Mouse (Mus musculus): ENCODE results near the gene Iqcf3. TPM values are rescaled to one million over a fixed set of nuclear protein-coding genes. Genes with fewer than 3 reads are reported as not detected.
"Not testable (repeated sequence)": the region's sequence is repeated elsewhere in the genome, so short reads cannot be mapped to it uniquely, and the experiment has no call there.

Gene Iqcf3
- polyA plus RNA-seq, 1 experiment from 2014 or later: not detected

DNA sequence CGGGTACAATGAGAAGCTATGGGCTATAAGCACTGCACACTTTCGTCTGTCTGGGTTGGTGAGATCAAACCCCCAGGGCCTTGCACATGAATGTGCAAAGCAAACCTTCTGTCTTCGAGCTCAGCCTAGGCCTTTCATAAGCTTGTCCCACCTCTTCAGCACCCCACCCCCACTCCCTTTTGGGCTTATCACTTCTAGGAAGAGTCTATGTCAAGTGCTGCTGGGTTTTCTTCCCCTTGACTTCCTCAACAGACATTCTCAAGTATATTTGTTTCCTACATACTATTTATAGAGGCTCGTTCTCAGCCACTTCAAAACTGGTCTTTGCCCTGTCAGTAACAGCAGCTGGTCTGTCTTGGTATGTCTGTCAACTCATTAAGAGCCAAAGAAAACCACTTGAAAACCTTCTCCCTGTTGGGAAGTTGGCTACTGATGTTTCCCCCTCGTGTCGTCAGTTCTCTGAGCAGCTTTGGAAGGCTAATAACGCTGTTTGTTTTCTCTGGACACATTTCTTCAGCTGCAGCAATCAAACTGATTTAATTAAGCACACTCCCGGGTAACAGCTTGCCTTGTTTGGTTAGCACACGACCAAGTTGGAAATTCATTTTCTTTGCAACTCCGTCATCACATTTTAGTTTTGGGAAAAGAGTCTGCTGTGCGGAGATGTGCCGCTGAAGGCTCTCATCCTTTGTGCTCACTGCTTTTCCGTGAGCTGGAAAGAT, 48.5 kb downstream of the Iqcf3 start:
- peaks cover 50% of the 10 kb centered on the region for H3K27me3 ChIP-seq (replicated peaks)
- no peak overlapping the region for H3K27ac ChIP-seq (ENCODE audit: poor library complexity, severe bottlenecking)
- peaks cover 15% of the 10 kb centered on the region for H3K4me1 ChIP-seq (replicated peaks)
- no peak overlapping the region for H3K4me3 ChIP-seq
- WGBS: 37% methylated on average over 13 of the region's 13 CpGs
- no peaks in the 10 kb centered on the region for H3K36me3 ChIP-seq
- H3K9me3 ChIP-seq (replicated peaks): no peaks in the 10 kb centered on the region; the same call in 1 of the 2 replicates
- no peak overlapping the region for H3K9ac ChIP-seq
- peak overlapping the region; percentile 23 for H3K4me2 ChIP-seq
- no peak for ATAC-seq (ENCODE audit: insufficient number of reproducible peaks, low FRiP score)

DNA sequence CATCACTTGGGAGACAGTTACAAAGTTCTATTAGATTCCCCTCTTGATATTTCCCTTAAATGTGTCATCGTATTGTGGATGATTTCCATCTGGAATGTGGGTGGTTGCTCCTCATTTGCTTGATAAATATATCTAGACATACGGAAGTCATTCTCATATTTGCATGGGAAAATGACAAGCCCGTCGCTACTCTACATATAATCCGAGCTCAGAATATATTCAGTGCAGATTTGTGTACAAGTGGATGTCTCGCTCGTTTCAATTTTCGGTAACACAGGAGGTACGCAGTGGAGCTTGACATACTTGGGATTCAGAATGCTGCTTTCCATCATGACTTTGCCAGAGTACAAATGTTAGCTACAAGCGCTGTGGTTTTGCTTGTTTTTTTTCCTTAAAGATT, 52.1 kb downstream of the Iqcf3 start:
- peaks cover 31% of the 10 kb centered on the region for H3K27me3 ChIP-seq (replicated peaks)

DNA sequence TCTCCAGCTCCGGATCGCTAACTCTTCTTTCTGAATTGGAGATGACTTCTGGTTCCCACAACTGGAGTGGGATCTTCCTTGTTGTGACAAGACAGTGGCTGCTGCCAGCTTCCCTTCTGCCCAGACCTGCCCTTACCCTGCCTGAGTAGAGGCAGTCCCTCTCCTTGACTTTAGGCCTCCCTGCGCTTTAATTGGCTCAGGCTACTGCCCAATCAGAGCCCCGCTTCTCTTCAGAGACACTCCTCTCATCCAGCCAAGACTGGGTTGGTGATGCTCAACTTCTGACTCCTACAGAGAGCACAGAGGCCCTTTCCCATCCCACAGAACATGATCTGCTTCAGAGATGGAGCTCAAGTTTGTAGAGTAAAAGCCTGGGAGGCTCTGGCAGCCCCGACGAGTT, 57.2 kb downstream of the Iqcf3 start:
- Histone ChIP-seq H3K4me3 (no peak overlapping the region), H3K27ac (ENCODE audit: poor library complexity, severe bottlenecking) (no peak overlapping the region), H3K4me1 (replicated peaks) (no peaks in the 10 kb centered on the region), H3K9ac (no peak overlapping the region), H3K36me3 (no peaks in the 10 kb centered on the region), H3K4me2 (no peak overlapping the region), H3K9me3 (replicated peaks) (no peaks in the 10 kb centered on the region), H3K27me3 (replicated peaks) (peaks cover 19% of the 10 kb centered on the region)
- 71% methylated on average over 6 of the region's 6 CpGs for whole genome bisulfite sequencing
- no peak for ATAC-seq (ENCODE audit: insufficient number of reproducible peaks, low FRiP score)

More for the DNA sequence above, 52.1 kb downstream of the Iqcf3 start:
- H3K36me3 ChIP-seq: no peaks in the 10 kb centered on the region
- H3K27ac ChIP-seq (ENCODE audit: poor library complexity, severe bottlenecking): no peak overlapping the region
- WGBS: 87% methylated on average over 10 of the region's 10 CpGs
- H3K4me3 ChIP-seq: no peak overlapping the region
- H3K9me3 ChIP-seq (replicated peaks): no peaks in the 10 kb centered on the region; the same call in 1 of the 2 replicates
- H3K4me2 ChIP-seq: no peak overlapping the region
- H3K4me1 ChIP-seq (replicated peaks): peaks cover 15% of the 10 kb centered on the region
- no peak for ATAC-seq (ENCODE audit: insufficient number of reproducible peaks, low FRiP score)
- no peak overlapping the region for H3K9ac ChIP-seq

DNA sequence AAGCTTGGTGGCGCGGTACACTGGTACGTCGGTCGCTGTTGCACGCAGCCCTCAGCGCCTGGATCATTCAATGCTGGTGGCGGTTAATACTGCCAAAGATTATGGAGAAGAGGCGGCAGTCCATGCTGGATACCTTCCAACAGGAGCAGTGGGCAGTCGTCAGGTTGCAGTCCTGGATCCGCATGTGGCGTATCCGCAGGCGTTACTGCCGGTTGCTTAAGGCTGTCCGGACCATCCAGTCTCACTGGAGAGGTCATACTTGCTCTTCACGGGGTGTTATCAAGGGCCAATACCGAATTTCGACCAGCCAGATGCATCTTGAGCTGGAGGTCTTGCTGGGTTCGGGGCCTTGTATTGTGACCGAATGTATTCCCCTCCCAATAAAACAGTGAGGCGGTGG, 59.6 kb downstream of the Iqcf3 start:
- no peak overlapping the region for H3K4me3 ChIP-seq
- WGBS: 80% methylated on average over 22 of the region's 22 CpGs
- no peak overlapping the region for H3K4me2 ChIP-seq
- no peak for ATAC-seq (ENCODE audit: insufficient number of reproducible peaks, low FRiP score)
- no peaks in the 10 kb centered on the region for H3K36me3 ChIP-seq
- H3K9ac ChIP-seq: no peak overlapping the region
- no peaks in the 10 kb centered on the region for H3K4me1 ChIP-seq (replicated peaks)
- H3K27ac ChIP-seq (ENCODE audit: poor library complexity, severe bottlenecking): no peak overlapping the region
- peaks cover 15% of the 10 kb centered on the region for H3K27me3 ChIP-seq (replicated peaks)
- H3K9me3 ChIP-seq (replicated peaks): no peaks in the 10 kb centered on the region

DNA sequence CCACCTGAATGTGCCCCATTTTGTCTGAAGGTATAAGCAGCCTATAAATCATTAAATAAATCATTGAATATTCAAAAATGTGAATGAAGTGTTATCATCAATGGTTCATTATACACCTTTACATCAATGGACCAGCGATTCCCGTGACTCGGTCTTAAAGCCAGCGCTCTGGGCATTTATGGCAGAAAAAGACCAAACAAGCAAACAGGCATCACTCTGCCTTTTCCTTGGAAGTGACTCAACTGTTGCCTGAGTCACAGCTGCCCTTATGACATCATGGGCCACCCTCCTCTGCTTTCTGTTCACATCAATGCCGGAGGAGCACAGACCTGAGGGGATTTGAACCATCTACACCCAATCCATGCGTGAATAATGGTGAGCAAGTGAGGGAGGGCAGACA, 61.8 kb downstream of the Iqcf3 start, which contains the start of gene Iqcf1:
TSS of gene Iqcf1 (plus strand) at position 301 of the 400 bp plus-strand sequence.
- no peaks in the 10 kb centered on the region for H3K36me3 ChIP-seq
- WGBS: 86% methylated on average over 6 of the region's 6 CpGs
- H3K4me3 ChIP-seq: no peak within 1 kb of the TSS
- no peak within 1 kb of the TSS for H3K9ac ChIP-seq
- H3K27me3 ChIP-seq (replicated peaks): peaks cover 15% of the 10 kb centered on the region
- H3K4me1 ChIP-seq (replicated peaks): no peaks in the 10 kb centered on the region
- H3K9me3 ChIP-seq (replicated peaks): no peaks in the 10 kb centered on the region
- H3K27ac ChIP-seq (ENCODE audit: poor library complexity, severe bottlenecking): no peak within 1 kb of the TSS
- no peak within 1 kb of the TSS for H3K4me2 ChIP-seq
- no peak for ATAC-seq (ENCODE audit: insufficient number of reproducible peaks, low FRiP score)

DNA sequence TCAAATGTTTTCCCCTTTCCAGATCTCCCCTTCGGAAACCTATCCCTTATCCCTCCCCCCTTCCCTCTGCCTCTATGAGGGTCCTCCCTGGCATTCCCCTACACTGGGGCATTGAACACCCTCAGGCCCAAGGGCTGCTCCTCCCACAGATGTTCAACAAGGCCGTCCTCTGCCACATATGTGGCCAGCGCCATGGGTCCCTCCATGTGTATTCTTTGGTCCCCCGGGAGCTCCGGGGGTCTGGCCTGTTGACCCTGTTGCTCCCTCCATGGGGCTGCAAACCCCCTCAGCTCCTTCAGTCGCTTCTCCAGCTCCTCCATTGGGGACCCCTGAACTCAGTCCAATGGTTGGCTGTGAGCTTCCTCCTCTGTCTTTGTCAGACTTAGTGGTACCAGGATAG, 73.8 kb downstream of the Iqcf3 start:
- Histone ChIP-seq H3K36me3 (peaks cover 40% of the 10 kb centered on the region), H3K4me1 (replicated peaks) (peaks cover 11% of the 10 kb centered on the region)
- not testable (repeated sequence) for H3K27me3 ChIP-seq (replicated peaks); H3K9ac ChIP-seq; H3K4me2 ChIP-seq; H3K4me3 ChIP-seq; H3K9me3 ChIP-seq (replicated peaks); H3K27ac ChIP-seq (ENCODE audit: poor library complexity, severe bottlenecking); ATAC-seq (ENCODE audit: insufficient number of reproducible peaks, low FRiP score)
- 77% methylated on average over 6 of the region's 6 CpGs for WGBS

DNA sequence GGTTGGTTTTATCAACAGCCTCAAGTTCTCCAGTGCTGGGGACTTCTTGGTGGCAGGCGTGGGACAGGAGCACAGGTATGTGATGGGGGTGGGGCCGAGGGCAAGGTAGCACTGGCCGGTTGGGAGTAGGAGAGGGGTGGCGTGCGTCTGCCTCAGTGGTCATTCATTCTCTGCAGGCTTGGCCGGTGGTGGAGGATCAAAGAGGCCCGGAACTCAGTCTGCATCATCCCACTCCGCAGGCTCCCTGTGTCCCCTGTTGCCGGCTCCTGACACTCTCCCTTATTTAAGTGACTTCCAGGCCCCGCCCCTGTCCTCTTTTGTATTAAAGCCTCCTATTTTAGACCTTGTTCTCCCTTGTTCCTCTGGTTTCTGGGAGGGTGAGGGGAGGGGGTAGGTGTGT, 76.4 kb downstream of the Iqcf3 start:
- no peak overlapping the region for H3K4me3 ChIP-seq
- H3K36me3 ChIP-seq: peaks cover 64% of the 10 kb centered on the region
- no peak overlapping the region for H3K9ac ChIP-seq
- peaks cover 6% of the 10 kb centered on the region; the same call in 1 of the 2 replicates for H3K4me1 ChIP-seq (replicated peaks)
- H3K9me3 ChIP-seq (replicated peaks): no peaks in the 10 kb centered on the region
- no peak overlapping the region for H3K4me2 ChIP-seq
- WGBS: 86% methylated on average over 10 of the region's 10 CpGs
- no peak overlapping the region for H3K27ac ChIP-seq (ENCODE audit: poor library complexity, severe bottlenecking)
- no peaks in the 10 kb centered on the region for H3K27me3 ChIP-seq (replicated peaks)
- ATAC-seq (ENCODE audit: insufficient number of reproducible peaks, low FRiP score): no peak

DNA sequence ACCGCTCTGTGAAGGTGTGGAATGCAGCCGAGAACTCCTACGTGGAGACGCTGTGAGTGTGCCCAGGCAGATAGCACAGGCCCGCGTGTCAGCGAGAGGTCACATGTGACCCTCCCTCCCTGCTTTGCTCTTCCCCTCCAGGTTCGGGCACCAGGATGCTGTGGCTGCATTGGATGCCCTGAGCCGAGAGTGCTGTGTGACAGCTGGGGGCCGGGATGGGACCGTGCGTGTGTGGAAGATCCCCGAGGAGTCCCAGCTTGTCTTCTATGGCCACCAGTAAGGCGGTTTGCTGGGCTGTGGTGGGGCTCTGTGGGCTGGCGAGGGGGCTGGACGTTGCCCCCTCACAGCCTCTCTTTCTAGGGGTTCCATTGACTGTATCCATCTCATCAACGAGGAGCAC, 77.8 kb downstream of the Iqcf3 start:
- peaks cover 64% of the 10 kb centered on the region for H3K36me3 ChIP-seq

DNA sequence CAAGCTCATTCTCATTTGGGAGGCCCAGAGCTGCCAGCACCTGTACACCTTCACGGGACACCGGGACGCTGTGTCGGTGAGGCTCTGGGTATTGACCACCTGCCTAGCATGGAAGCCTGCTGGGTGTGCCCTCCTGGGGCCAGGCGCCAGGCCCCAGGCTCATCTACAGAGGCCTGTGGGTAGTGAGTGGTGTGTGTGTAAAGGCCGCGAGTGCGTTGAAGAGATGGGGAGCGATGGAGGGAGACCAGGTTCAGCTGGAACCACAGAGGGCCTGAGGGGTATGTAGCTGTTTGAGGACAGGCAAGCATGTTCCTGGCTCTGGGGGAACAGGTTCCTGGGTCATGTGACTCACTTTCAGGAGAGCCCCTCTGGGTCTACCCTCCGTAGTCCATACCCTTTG, 78.3 kb downstream of the Iqcf3 start:
- no peaks in the 10 kb centered on the region for H3K27me3 ChIP-seq (replicated peaks)
- H3K4me2 ChIP-seq: no peak overlapping the region
- WGBS: 92% methylated on average over 10 of the region's 10 CpGs
- H3K4me1 ChIP-seq (replicated peaks): peaks cover 2% of the 10 kb centered on the region
- no peak for ATAC-seq (ENCODE audit: insufficient number of reproducible peaks, low FRiP score)
- H3K36me3 ChIP-seq: peaks cover 64% of the 10 kb centered on the region
- H3K9ac ChIP-seq: no peak overlapping the region
- no peak overlapping the region for H3K4me3 ChIP-seq
- no peak overlapping the region for H3K27ac ChIP-seq (ENCODE audit: poor library complexity, severe bottlenecking)
- H3K9me3 ChIP-seq (replicated peaks): no peaks in the 10 kb centered on the region

More for the DNA sequence above, 77.8 kb downstream of the Iqcf3 start:
- Histone ChIP-seq H3K4me2 (no peak overlapping the region), H3K4me3 (no peak overlapping the region), H3K4me1 (replicated peaks) (no peaks in the 10 kb centered on the region), H3K9ac (no peak overlapping the region), H3K9me3 (replicated peaks) (no peaks in the 10 kb centered on the region), H3K27me3 (replicated peaks) (no peaks in the 10 kb centered on the region), H3K27ac (ENCODE audit: poor library complexity, severe bottlenecking) (no peak overlapping the region)
- no peak for ATAC-seq (ENCODE audit: insufficient number of reproducible peaks, low FRiP score)
- 89% methylated on average over 17 of the region's 17 CpGs for WGBS

DNA sequence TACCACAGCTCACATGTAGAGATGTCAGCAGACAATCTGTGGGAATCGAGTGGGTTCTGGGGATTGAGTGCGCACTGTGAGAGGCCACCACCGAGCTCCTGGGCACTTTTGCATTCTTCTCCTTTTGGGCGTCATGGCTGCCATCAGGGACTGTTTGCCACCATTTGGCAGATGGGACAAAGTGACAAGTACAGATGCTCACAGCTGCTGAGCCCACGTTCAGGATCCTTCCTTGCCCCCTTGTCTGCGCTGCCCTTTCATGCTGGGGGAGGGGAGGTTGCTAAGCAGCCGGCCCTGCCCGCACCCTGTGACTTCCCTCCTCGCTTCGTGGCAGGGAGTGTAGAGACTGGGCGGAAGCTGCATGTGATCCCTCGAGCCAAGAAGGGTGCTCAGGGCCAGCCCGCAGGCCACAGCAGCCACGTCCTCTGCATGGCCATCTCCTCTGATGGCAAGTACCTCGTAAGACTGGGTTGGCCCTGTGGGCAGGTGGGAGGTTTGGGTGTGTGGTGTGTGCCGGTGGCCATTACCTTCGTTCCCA, 78.8 kb downstream of the Iqcf3 start:
- no peak for ATAC-seq (ENCODE audit: insufficient number of reproducible peaks, low FRiP score)
- Histone ChIP-seq H3K4me2 (no peak overlapping the region), H3K9ac (no peak overlapping the region), H3K27ac (ENCODE audit: poor library complexity, severe bottlenecking) (no peak overlapping the region), H3K36me3 (peaks cover 64% of the 10 kb centered on the region), H3K9me3 (replicated peaks) (no peaks in the 10 kb centered on the region), H3K4me3 (no peak overlapping the region), H3K4me1 (replicated peaks) (peaks cover 7% of the 10 kb centered on the region), H3K27me3 (replicated peaks) (no peaks in the 10 kb centered on the region)
- WGBS: 86% methylated on average over 17 of the region's 17 CpGs

DNA sequence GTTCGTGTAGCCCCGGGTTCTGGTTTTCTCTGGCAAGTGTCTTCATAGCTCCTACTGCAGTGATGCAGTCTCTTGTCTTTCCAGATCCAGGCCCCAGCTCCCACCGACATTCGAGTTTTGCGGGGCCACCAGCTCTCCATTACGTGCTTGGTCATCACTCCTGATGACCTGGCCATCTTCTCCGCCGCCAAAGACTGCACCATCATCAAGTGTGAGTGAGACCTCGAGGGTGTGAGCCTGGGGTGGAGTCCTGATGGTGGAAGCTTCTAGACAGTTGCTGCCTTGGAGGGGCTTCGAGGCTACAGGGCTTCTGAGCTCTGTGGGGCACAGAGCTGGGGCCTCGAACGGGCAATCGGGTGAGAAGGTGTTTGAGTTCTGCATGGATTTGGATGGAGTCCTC, 79.8 kb downstream of the Iqcf3 start:
- Histone ChIP-seq H3K9me3 (replicated peaks) (no peaks in the 10 kb centered on the region), H3K9ac (no peak overlapping the region), H3K4me3 (no peak overlapping the region), H3K27me3 (replicated peaks) (no peaks in the 10 kb centered on the region), H3K4me1 (replicated peaks) (peaks cover 9% of the 10 kb centered on the region), H3K27ac (ENCODE audit: poor library complexity, severe bottlenecking) (no peak overlapping the region), H3K4me2 (no peak overlapping the region), H3K36me3 (peaks cover 64% of the 10 kb centered on the region)
- WGBS: 87% methylated on average over 13 of the region's 13 CpGs
- ATAC-seq (ENCODE audit: insufficient number of reproducible peaks, low FRiP score): no peak
